Mouse (Mus musculus) small intestine, adult 2 months (tissue): ENCODE measurements around the gene Fgd3.

Experiments
- CTCF ChIP-seq: fragments of 200-500 bp; IDR thresholded peaks from 2 replicates; pipeline ENCODE4 v1.5.1; 2012; ENCODE audit warnings: low read depth, mild to moderate bottlenecking, control low read depth, inconsistent platforms, low read length, moderate library complexity, mixed read lengths; ENCODE audit not compliant: insufficient replicate concordance, insufficient read length; ENCODE audit errors: extremely low read depth
- POLR2A ChIP-seq: fragments of 200-500 bp; IDR thresholded peaks from 2 replicates; pipeline ENCODE4 v1.6.1; 2012; ENCODE audit warnings: low read depth, mild to moderate bottlenecking, control low read depth, inconsistent platforms, low read length, moderate library complexity

- no peak for TF ChIP-seq POLR2A
- no peak for TF ChIP-seq CTCF
These were observed 22.0 kb upstream of the Fgd3 start for GRCm38 (mm10) chr13:49341831-49342722.
